Mouse (Mus musculus): Measurements from ENCODE around the gene Rnf121. TPM values are rescaled to one million over a fixed set of nuclear protein-coding genes. Genes with fewer than 3 reads are reported as not detected.

Rnf121 gene
- polyA plus RNA-seq, 1 experiment from 2014 or later: 33.5 TPM

Other genes starting within 250 kb of the Rnf121 start
- 1.6 and 1.9 TPM in 2 replicates for gene Phox2a, start 247.2 kb downstream of the Rnf121 start, polyA plus RNA-seq (2015; fragmentation: Nextera tagmentation; extraction: Ambion mirVana)
- gene Inppl1, start 227.2 kb downstream of the Rnf121 start, polyA plus RNA-seq (2015; fragmentation: Nextera tagmentation; extraction: Ambion mirVana): 11.5 and 16.2 TPM in 2 replicates
- gene Folr2, start 208.3 kb downstream of the Rnf121 start, polyA plus RNA-seq (2015; fragmentation: Nextera tagmentation; extraction: Ambion mirVana): 2.1 TPM in 2 replicates
- gene Anapc15, start 201.8 kb downstream of the Rnf121 start, polyA plus RNA-seq (2015; fragmentation: Nextera tagmentation; extraction: Ambion mirVana): 73.6 and 74.3 TPM in 2 replicates
- gene Folr1, start 194.7 kb downstream of the Rnf121 start, polyA plus RNA-seq (2015; fragmentation: Nextera tagmentation; extraction: Ambion mirVana): 1.7 and 8.7 TPM in 2 replicates
- 156 and 158 TPM in 2 replicates for gene Lamtor1, start 159.6 kb downstream of the Rnf121 start, polyA plus RNA-seq (2015; fragmentation: Nextera tagmentation; extraction: Ambion mirVana)
- 0.41 and 0.46 TPM in 2 replicates for gene Tomt, start 159.1 kb downstream of the Rnf121 start, polyA plus RNA-seq (2015; fragmentation: Nextera tagmentation; extraction: Ambion mirVana)
- gene Lrrc51, start 131.6 kb downstream of the Rnf121 start, polyA plus RNA-seq (2015; fragmentation: Nextera tagmentation; extraction: Ambion mirVana): 9.6 and 9.8 TPM in 2 replicates
- 32.1 and 40.1 TPM in 2 replicates for gene Numa1, start 131.4 kb downstream of the Rnf121 start, polyA plus RNA-seq (2015; fragmentation: Nextera tagmentation; extraction: Ambion mirVana)
- 3.8 and 5.1 TPM in 2 replicates for gene Il18bp, start 46.8 kb downstream of the Rnf121 start, polyA plus RNA-seq (2015; fragmentation: Nextera tagmentation; extraction: Ambion mirVana)
- gene Xndc1, start within 50 bp of the Rnf121 start, polyA plus RNA-seq (2015; fragmentation: Nextera tagmentation; extraction: Ambion mirVana): 27.0 and 30.6 TPM in 2 replicates
- gene Xntrpc, start 244 bp upstream of the Rnf121 start, polyA plus RNA-seq (2015; fragmentation: Nextera tagmentation; extraction: Ambion mirVana): 0.86 and 1.1 TPM in 2 replicates
- gene Trpc2, start 17.6 kb upstream of the Rnf121 start, polyA plus RNA-seq (2015; fragmentation: Nextera tagmentation; extraction: Ambion mirVana): 0.24 TPM in 1 of 2 replicates, not detected in the other
- gene Art1, start 36.3 kb upstream of the Rnf121 start, polyA plus RNA-seq (2015; fragmentation: Nextera tagmentation; extraction: Ambion mirVana): 1.5 and 2.5 TPM in 2 replicates
- 0.23 and 0.52 TPM in 2 replicates for gene Art5, start 44.0 kb upstream of the Rnf121 start, polyA plus RNA-seq (2015; fragmentation: Nextera tagmentation; extraction: Ambion mirVana)
- gene Chrna10, start 51.4 kb upstream of the Rnf121 start, polyA plus RNA-seq (2015; fragmentation: Nextera tagmentation; extraction: Ambion mirVana): not detected in 2 replicates
- 18.1 and 21.2 TPM in 2 replicates for gene Nup98, start 144.7 kb upstream of the Rnf121 start, polyA plus RNA-seq (2015; fragmentation: Nextera tagmentation; extraction: Ambion mirVana)
- gene Pgap2, start 144.7 kb upstream of the Rnf121 start, polyA plus RNA-seq (2015; fragmentation: Nextera tagmentation; extraction: Ambion mirVana): 57.0 and 62.9 TPM in 2 replicates
- gene Rhog, start 190.6 kb upstream of the Rnf121 start, polyA plus RNA-seq (2015; fragmentation: Nextera tagmentation; extraction: Ambion mirVana): 18.4 and 37.9 TPM in 2 replicates
- 13.2 and 17.0 TPM in 2 replicates for gene Stim1, start 202.3 kb upstream of the Rnf121 start, polyA plus RNA-seq (2015; fragmentation: Nextera tagmentation; extraction: Ambion mirVana)

Measured in neural tube, embryonic 15.5 days (tissue).